ENCODE assay signal across 24 mouse cellular contexts in genomic region chr17:33627281-33627680, GRCm38 (mm10). TPM values are rescaled to one million over a fixed set of nuclear protein-coding genes. Genes with fewer than 3 reads are reported as not detected.
"Had no signal": no experiment of that assay in that cellular context is flagged by ENCODE, and none has a peak within 500 bp of the region (broad histone marks: within the 10 kb centered on the region; RNA-seq: fewer than 3 reads in every experiment).

No protein-coding gene starts in this region.

- H3K27me3 ChIP-seq: heart, embryonic 12.5 days; hindbrain, embryonic 12.5 days; hindbrain, embryonic 15.5 days; intestine, embryonic 15.5 days; limb, embryonic 12.5 days; liver, embryonic 13.5 days; liver, embryonic 15.5 days had no signal

- H3K27ac ChIP-seq: gastrocnemius, adult 2 months; heart, adult 2 months; hindbrain, embryonic 10.5 days; hindbrain, embryonic 12.5 days; hindbrain, embryonic 15.5 days; intestine, embryonic 15.5 days; layer of hippocampus, adult 2 months; left cerebral cortex, adult 2 months; limb, embryonic 10.5 days; limb, embryonic 12.5 days; liver, embryonic 13.5 days; liver, embryonic 15.5 days had no signal

- H3K9ac ChIP-seq: heart, embryonic 12.5 days; hindbrain, embryonic 12.5 days; hindbrain, embryonic 15.5 days; intestine, embryonic 15.5 days; limb, embryonic 12.5 days; liver, embryonic 13.5 days; liver, embryonic 15.5 days had no signal

- H3K9me3 ChIP-seq: heart, embryonic 12.5 days; hindbrain, embryonic 10.5 days; hindbrain, embryonic 12.5 days; hindbrain, embryonic 15.5 days; intestine, embryonic 15.5 days; limb, embryonic 10.5 days; limb, embryonic 12.5 days; liver, embryonic 13.5 days; liver, embryonic 15.5 days had no signal

- ATAC-seq: forebrain, embryonic 16.5 days; inflammation-experienced regulatory T-cells, adult 6 months; intestine, embryonic 15.5 days; intestine, postnatal 0 days had no signal

- H3K36me3 ChIP-seq: hindbrain, embryonic 15.5 days had no signal

- DNase-seq: gastrocnemius, adult 2 months; gastrocnemius, postnatal 10 days; gastrocnemius, postnatal 25 days; heart, postnatal 4 days; kidney, adult 18-20 months; kidney, adult 8-10 months; kidney, postnatal 10 days; kidney, postnatal 25 days; liver, embryonic 13.5 days had no signal

- H3K4me3 ChIP-seq: gastrocnemius, adult 2 months; heart, adult 2 months; heart, embryonic 12.5 days; hindbrain, embryonic 10.5 days; hindbrain, embryonic 12.5 days; hindbrain, embryonic 15.5 days; intestine, embryonic 15.5 days; layer of hippocampus, adult 2 months; left cerebral cortex, adult 2 months; limb, embryonic 10.5 days; limb, embryonic 12.5 days; liver, embryonic 13.5 days; liver, embryonic 15.5 days had no signal

- H3K4me2 ChIP-seq: heart, embryonic 12.5 days; hindbrain, embryonic 12.5 days; hindbrain, embryonic 15.5 days; intestine, embryonic 15.5 days; limb, embryonic 12.5 days; liver, embryonic 13.5 days; liver, embryonic 15.5 days had no signal

RNA-seq across cellular contexts. Expression of gene Pram1, which starts 10.6 kb away (rescaled TPM):
- total RNA-seq: gastrocnemius, postnatal 25 days; heart, postnatal 4 days; liver, adult 2 months had no signal
